Mouse (Mus musculus): ENCODE measurements at regions not wholly inside any gene's neighbourhood (a gene's known extent, or its start where the extent isn't known, plus 50 kb on each side); places are given as distances from the start of the nearest gene placed in this dataset.

GRCm38 (mm10) chr13:60057761-60058274 lies 119.3 kb downstream of the Gas1 start:
- DNase-seq = no peak

- DNase-seq = no peak
Observed at GRCm38 (mm10) chr13:60054531-60054930, 122.6 kb downstream of the Gas1 start.

GRCm38 (mm10) chr13:60054081-60054480 lies 123.1 kb downstream of the Gas1 start:
- no peak for DNase-seq

GRCm38 (mm10) chr13:60051866-60052265 lies 125.3 kb downstream of the Gas1 start:
- DNase-seq = no peak

GRCm38 (mm10) chr13:60050799-60051580 lies 126.2 kb downstream of the Gas1 start:
- no peak for DNase-seq

- no peak for DNase-seq
Observed at GRCm38 (mm10) chr13:60049703-60050102, 127.5 kb downstream of the Gas1 start.

GRCm38 (mm10) chr13:60047791-60048730 lies 129.1 kb downstream of the Gas1 start:
- DNase-seq = peak; percentile 20

- no peak for DNase-seq
Observed at GRCm38 (mm10) chr13:60045752-60046151, 131.4 kb downstream of the Gas1 start.

GRCm38 (mm10) chr13:60044876-60045275 lies 132.3 kb downstream of the Gas1 start:
- peak; percentile 18 for DNase-seq

GRCm38 (mm10) chr13:60042443-60042842 lies 134.7 kb downstream of the Gas1 start:
- DNase-seq = no peak

GRCm38 (mm10) chr13:60035536-60036130 lies 141.5 kb downstream of the Gas1 start:
- DNase-seq = no peak

- DNase-seq = no peak
Observed at GRCm38 (mm10) chr13:60033116-60033515, 144.0 kb downstream of the Gas1 start.

GRCm38 (mm10) chr13:60032586-60032985 lies 144.6 kb downstream of the Gas1 start:
- DNase-seq = no peak

- peak; percentile 30 for DNase-seq
Observed at GRCm38 (mm10) chr13:60029591-60029990, 147.6 kb downstream of the Gas1 start.

- DNase-seq = no peak
Observed at GRCm38 (mm10) chr13:60020175-60020487, 157.0 kb downstream of the Gas1 start.

- no peak for DNase-seq
Observed at GRCm38 (mm10) chr13:60019291-60020174, 157.6 kb downstream of the Gas1 start.

GRCm38 (mm10) chr13:60015854-60016366 lies 161.3 kb downstream of the Gas1 start:
- no peak for DNase-seq

GRCm38 (mm10) chr13:60012046-60012813 lies 164.9 kb downstream of the Gas1 start:
- DNase-seq = no peak

- no peak for DNase-seq
Observed at GRCm38 (mm10) chr13:60011092-60011491, 166.1 kb downstream of the Gas1 start.

GRCm38 (mm10) chr13:60007593-60007992 lies 169.6 kb downstream of the Gas1 start:
- DNase-seq = no peak

GRCm38 (mm10) chr13:60007031-60007430 lies 170.1 kb downstream of the Gas1 start:
- DNase-seq = no peak

Data from right cerebral cortex, postnatal 4 days (tissue).